22 mouse cellular contexts compared by ENCODE assay signal in genomic region chr9:50970413-50970812, GRCm38 (mm10). TPM values are rescaled to one million over a fixed set of nuclear protein-coding genes. Genes with fewer than 3 reads are reported as not detected.
A peak's percentile ranks its signal among the peaks of the same experiment; 100 is the strongest.
DNase-seq lines count a peak whose midpoint lies in the region; ATAC-seq and TF ChIP-seq lines count a peak whose summit lies in the region.
"Had no signal": no experiment of that assay in that cellular context is flagged by ENCODE, and none has a peak within 500 bp of the region (broad histone marks: within the 10 kb centered on the region; RNA-seq: fewer than 3 reads in every experiment).

No protein-coding gene starts in this region.

- ATAC-seq in lung, postnatal 0 days, result no peak
- ATAC-seq in megakaryocyte, adult 5-6 weeks (ENCODE audit: poor library complexity, severe bottlenecking), result peak; percentile 93
- ATAC-seq in midbrain, postnatal 0 days (ENCODE audit: low FRiP score), result no peak
- no peak for ATAC-seq in hindbrain, embryonic 11.5 days (ENCODE audit: low FRiP score)
- ATAC-seq: forebrain, embryonic 14.5 days had no signal

- H3K4me2 ChIP-seq in lung, postnatal 0 days (replicated peaks; ENCODE audit: low read depth, low read length), result no peak overlapping the region
- no peak overlapping the region for H3K4me2 ChIP-seq in midbrain, postnatal 0 days (ENCODE audit: low read depth, low read length, poor library complexity, severe bottlenecking)
- H3K4me2 ChIP-seq in hindbrain, embryonic 11.5 days (replicated peaks; ENCODE audit: low read depth, low read length), result no peak overlapping the region
- H3K4me2 ChIP-seq: heart, embryonic 11.5 days; heart, embryonic 15.5 days; hindbrain, embryonic 15.5 days had no signal

- H3K9ac ChIP-seq in lung, postnatal 0 days (replicated peaks; ENCODE audit: low read depth), result no peak overlapping the region
- H3K9ac ChIP-seq in midbrain, postnatal 0 days (replicated peaks; ENCODE audit: low read length, poor library complexity, severe bottlenecking), result no peak overlapping the region
- no peak overlapping the region for H3K9ac ChIP-seq in hindbrain, embryonic 11.5 days (ENCODE audit: low read depth, low read length)
- H3K9ac ChIP-seq: heart, embryonic 15.5 days; hindbrain, embryonic 15.5 days had no signal

- DNase-seq in lung, postnatal 0 days (ENCODE audit: low spot score), result peak; percentile 12
- DNase-seq in lung, postnatal 4 days, result no peak
- DNase-seq in MEL-GATA-1-ER (ENCODE audit: extremely low read depth, low read depth), result peak; percentile 36
- DNase-seq in splenic B cell, adult 2 months (ENCODE audit: low read depth, low spot score), result peak; percentile 19
- DNase-seq in midbrain, postnatal 0 days (ENCODE audit: low spot score), result no peak
- DNase-seq in kidney, postnatal 4 days, result no peak
- no peak for DNase-seq in hindbrain, embryonic 11.5 days (ENCODE audit: low spot score)
- DNase-seq: adrenal gland, postnatal 10 days; cerebellum, adult 11-12 months; cerebellum, adult 9-10 months; cerebellum, postnatal 25 days; gastrocnemius, postnatal 36 days; heart, adult 2 months had no signal

- H3K4me1 ChIP-seq in lung, postnatal 0 days (ENCODE audit: insufficient read depth, low read depth, low read length), result peaks cover 3% of the 10 kb centered on the region; the same call in 1 of the 2 replicates
- H3K4me1 ChIP-seq in midbrain, postnatal 0 days (ENCODE audit: insufficient read depth, low read length), result peaks cover 5% of the 10 kb centered on the region; the same call in 1 of the 2 replicates
- no peaks in the 10 kb centered on the region for H3K4me1 ChIP-seq in hindbrain, embryonic 11.5 days (replicated peaks; ENCODE audit: control insufficient read depth, insufficient read depth, low read length)
- H3K4me1 ChIP-seq: embryonic facial prominence, embryonic 10.5 days; heart, embryonic 15.5 days; hindbrain, embryonic 10.5 days; hindbrain, embryonic 15.5 days had no signal

- peak; percentile 13; the same call in 1 of the 2 replicates for TF ChIP-seq EP300 in lung, postnatal 0 days (IDR thresholded peaks at IDR 0.05)

- no peak overlapping the region for H3K27ac ChIP-seq in lung, postnatal 0 days (ENCODE audit: low read length)
- no peak overlapping the region for H3K27ac ChIP-seq in midbrain, postnatal 0 days (ENCODE audit: low read depth, low read length)
- no peak overlapping the region for H3K27ac ChIP-seq in hindbrain, embryonic 11.5 days (ENCODE audit: low read depth, low read length)
- H3K27ac ChIP-seq: embryonic facial prominence, embryonic 10.5 days; forebrain, embryonic 10.5 days; heart, adult 2 months; heart, embryonic 15.5 days; hindbrain, embryonic 10.5 days; hindbrain, embryonic 15.5 days had no signal

- 45% methylated on average over 4 of the region's 4 CpGs for WGBS in lung, postnatal 0 days
- WGBS in midbrain, postnatal 0 days, result 84% methylated on average over 4 of the region's 4 CpGs
- WGBS in hindbrain, embryonic 11.5 days, result 89% methylated on average over 4 of the region's 4 CpGs

- H3K4me3 ChIP-seq in lung, postnatal 0 days (ENCODE audit: low read depth, low read length), result no peak overlapping the region
- no peak overlapping the region for H3K4me3 ChIP-seq in midbrain, postnatal 0 days (ENCODE audit: low read depth, low read length)
- no peak overlapping the region for H3K4me3 ChIP-seq in hindbrain, embryonic 11.5 days (ENCODE audit: low read depth, low read length)
- H3K4me3 ChIP-seq: embryonic facial prominence, embryonic 10.5 days; erythroblast, embryonic 14.5 days; forebrain, embryonic 10.5 days; heart, adult 2 months; heart, embryonic 15.5 days; hindbrain, embryonic 10.5 days; hindbrain, embryonic 15.5 days had no signal

- TF ChIP-seq CTCF in lung, postnatal 0 days (IDR thresholded peaks at IDR 0.05), result no peak
- no peak for TF ChIP-seq CTCF in midbrain, postnatal 0 days (IDR thresholded peaks at IDR 0.05)

- no peaks in the 10 kb centered on the region for H3K27me3 ChIP-seq in lung, postnatal 0 days (replicated peaks; ENCODE audit: insufficient read depth, low read length)
- H3K27me3 ChIP-seq in splenic B cell, adult 2 months (ENCODE audit: control insufficient read depth, insufficient read depth, low read length, poor library complexity, severe bottlenecking), result no peaks in the 10 kb centered on the region
- H3K27me3 ChIP-seq in midbrain, postnatal 0 days (ENCODE audit: insufficient read depth, low read length), result no peaks in the 10 kb centered on the region
- H3K27me3 ChIP-seq in hindbrain, embryonic 11.5 days (ENCODE audit: control insufficient read depth, insufficient read depth, low read length), result no peaks in the 10 kb centered on the region
- H3K27me3 ChIP-seq: heart, embryonic 15.5 days; hindbrain, embryonic 15.5 days had no signal

- H3K9me3 ChIP-seq in lung, postnatal 0 days (ENCODE audit: low read length), result no peaks in the 10 kb centered on the region
- H3K9me3 ChIP-seq in midbrain, postnatal 0 days (ENCODE audit: low read length), result no peaks in the 10 kb centered on the region
- H3K9me3 ChIP-seq in hindbrain, embryonic 11.5 days (ENCODE audit: control insufficient read depth, low read length), result no peaks in the 10 kb centered on the region
- H3K9me3 ChIP-seq: embryonic facial prominence, embryonic 10.5 days; forebrain, embryonic 10.5 days; heart, embryonic 15.5 days; hindbrain, embryonic 10.5 days; hindbrain, embryonic 15.5 days had no signal

- H3K36me3 ChIP-seq in lung, postnatal 0 days (ENCODE audit: insufficient read depth, low read length), result no peaks in the 10 kb centered on the region
- no peaks in the 10 kb centered on the region for H3K36me3 ChIP-seq in splenic B cell, adult 2 months (ENCODE audit: control insufficient read depth, insufficient read depth, low read length, poor library complexity, severe bottlenecking)
- no peaks in the 10 kb centered on the region for H3K36me3 ChIP-seq in midbrain, postnatal 0 days (ENCODE audit: insufficient read depth, low read length)
- H3K36me3 ChIP-seq in hindbrain, embryonic 11.5 days (ENCODE audit: control insufficient read depth, insufficient read depth, low read length), result no peaks in the 10 kb centered on the region
- H3K36me3 ChIP-seq: embryonic facial prominence, embryonic 10.5 days; forebrain, embryonic 10.5 days; heart, embryonic 15.5 days; hindbrain, embryonic 10.5 days; hindbrain, embryonic 15.5 days had no signal

RNA-seq across cellular contexts. Expression of gene Sik2, which starts 38.5 kb away (rescaled TPM):
- 9.1 and 10.4 TPM in 2 replicates for polyA plus RNA-seq in lung, postnatal 0 days (2015; fragmentation: Nextera tagmentation; extraction: Ambion mirVana)
- 26.8 and 30.9 TPM in 2 replicates for total RNA-seq in megakaryocyte, adult 5-6 weeks (2015)
- total RNA-seq in megakaryocyte, adult 5-6 weeks (2017), result 15.6 and 20.2 TPM in 2 replicates
- total RNA-seq in midbrain, postnatal 0 days (2014; rRNA removed), result 24.4 and 35.0 TPM in 2 replicates
- polyA plus RNA-seq in midbrain, postnatal 0 days (2015; fragmentation: Nextera tagmentation; extraction: Ambion mirVana), result 12.8 and 14.4 TPM in 2 replicates
- 14.3 and 15.0 TPM in 2 replicates for polyA plus RNA-seq in hindbrain, embryonic 11.5 days (2014; fragmentation: Nextera tagmentation; extraction: Ambion mirVana)

Comparison
In these comparisons a context has a peak if more than half of its experiments do, and no peak if none do; other contexts are left out.
1. DNase-seq: peak in lung, postnatal 0 days (single experiment), MEL-GATA-1-ER (single experiment) and splenic B cell, adult 2 months (single experiment); none in lung, postnatal 4 days (0 of 2), midbrain, postnatal 0 days (single experiment), kidney, postnatal 4 days (0 of 2) and hindbrain, embryonic 11.5 days (single experiment).